Mouse (Mus musculus) CH12.LX (cell line): Measurements from ENCODE around the gene Atp7a.

Experiments
- CTCF ChIP-seq, 2 experiments: IDR thresholded peaks in 1 of 2; conservative IDR thresholded peaks in 1 of 2; 2 replicates each; pipeline ENCODE4 v1.5.1; 2011 to 2012; ENCODE audit warnings: low read depth in 2 of 2, low read length in 2 of 2, improper control_type of control experiment in 1 of 2, inconsistent platforms in 1 of 2, mild to moderate bottlenecking in 1 of 2, moderate library complexity in 1 of 2
- MAFK ChIP-seq: IDR thresholded peaks from 2 replicates; pipeline ENCODE4 v1.6.1; 2011; ENCODE audit warnings: low read length, improper control_type of control experiment; ENCODE audit not compliant: insufficient replicate concordance
- MEF2A ChIP-seq: IDR thresholded peaks from 2 replicates; pipeline ENCODE4 v1.6.1; 2014; ENCODE audit warnings: low read depth, mild to moderate bottlenecking, inconsistent platforms, low read length, improper control_type of control experiment, borderline replicate concordance
- NRF1 ChIP-seq: IDR thresholded peaks from 2 replicates; pipeline ENCODE4 v1.6.1; 2014; ENCODE audit warnings: low read depth, mild to moderate bottlenecking, inconsistent platforms, low read length, improper control_type of control experiment, moderate library complexity
- POLR2A ChIP-seq: IDR thresholded peaks from 2 replicates; pipeline ENCODE4 v1.6.1; 2011; ENCODE audit warnings: low read depth, mild to moderate bottlenecking, improper control_type of control experiment, low read length
- RAD21 ChIP-seq: IDR thresholded peaks from 2 replicates; pipeline ENCODE4 v1.6.1; 2011; ENCODE audit warnings: low read depth, mild to moderate bottlenecking, low read length, improper control_type of control experiment, moderate library complexity
- SIN3A ChIP-seq: IDR thresholded peaks from 2 replicates; pipeline ENCODE4 v1.6.1; 2012; ENCODE audit warnings: low read length, improper control_type of control experiment, inconsistent platforms
- TBP ChIP-seq: conservative IDR thresholded peaks from 2 replicates; pipeline ENCODE4 v1.6.1; 2011; ENCODE audit warnings: low read depth, low read length, improper control_type of control experiment

GRCm38 (mm10) chrX:106105464-106105863 lies 78.4 kb downstream of the Atp7a start:
- TF ChIP-seq POLR2A = no peak
- TF ChIP-seq MAFK = no peak
- TF ChIP-seq RAD21 = peak; percentile 48
- TF ChIP-seq SIN3A = no peak
- peak in 1 of 2 experiments; percentile 52; a peak in 2 of 4 replicates for TF ChIP-seq CTCF (conservative IDR thresholded peaks at IDR 0.05 in 1 of 2, IDR thresholded peaks at IDR 0.05 in 1 of 2; ENCODE audit: low read depth in 2 of 2, low read length in 2 of 2)
- TF ChIP-seq NRF1 = no peak
- no peak for TF ChIP-seq TBP
- no peak for TF ChIP-seq MEF2A
